Mouse (Mus musculus) MEL (cell line): Measurements from ENCODE around the gene Cep68. TPM values are rescaled to one million over a fixed set of nuclear protein-coding genes. Genes with fewer than 3 reads are reported as not detected.

Source experiments
- DNase-seq: peaks from one replicate; pipeline ENCODE4 v3.0.0; 2011; ENCODE audit warnings: low read depth, low spot score
- H3K27ac ChIP-seq: 2 replicates; pipeline ENCODE4 v1.5.1; 2012; ENCODE audit warnings: low read depth, mild to moderate bottlenecking, control low read depth, low read length, moderate library complexity; ENCODE audit not compliant: control insufficient read depth
- H3K27me3 ChIP-seq, 2 experiments: fragments of 150-350 bp in 1 of 2; sonication (generic) in 1 of 2; 2 replicates each; pipeline ENCODE4 v1.6.1; 2012; ENCODE audit warnings: low read length in 2 of 2, mild to moderate bottlenecking in 2 of 2, improper control_type of control experiment in 1 of 2, moderate library complexity in 1 of 2; ENCODE audit not compliant: insufficient read depth in 2 of 2, control insufficient read depth in 1 of 2
- H3K36me3 ChIP-seq, 2 experiments: 2 replicates each; pipeline ENCODE4 v1.6.1; 2012 to 2014; ENCODE audit warnings: low read length in 2 of 2, improper control_type of control experiment in 1 of 2, inconsistent platforms in 1 of 2, mild to moderate bottlenecking in 1 of 2; ENCODE audit not compliant: insufficient read depth in 2 of 2, control insufficient read depth in 1 of 2
- H3K4me1 ChIP-seq, 2 experiments: fragments of 150-350 bp in 1 of 2; sonication (generic) in 1 of 2; 2 replicates each; pipeline ENCODE4 v1.6.1; 2012; ENCODE audit warnings: low read length in 2 of 2, improper control_type of control experiment in 1 of 2, mild to moderate bottlenecking in 1 of 2; ENCODE audit not compliant: insufficient read depth in 2 of 2, control insufficient read depth in 1 of 2
- H3K4me3 ChIP-seq, 2 experiments: fragments of 150-350 bp in 1 of 2; sonication (generic) in 1 of 2; 2 replicates each; pipeline ENCODE4 v1.5.1; 2012; ENCODE audit warnings: low read depth in 2 of 2, low read length in 2 of 2, mild to moderate bottlenecking in 2 of 2, moderate library complexity in 2 of 2, control low read depth in 1 of 2, improper control_type of control experiment in 1 of 2; ENCODE audit not compliant: control insufficient read depth in 1 of 2, insufficient read depth in 1 of 2
- H3K79me2 ChIP-seq: 2 replicates; pipeline ENCODE4 v1.6.1; 2012; ENCODE audit warnings: mild to moderate bottlenecking, low read length, moderate library complexity; ENCODE audit not compliant: control insufficient read depth, poor library complexity, insufficient read depth
- H3K9ac ChIP-seq: 2 replicates; pipeline ENCODE4 v1.6.1; 2012; ENCODE audit warnings: low read depth, mild to moderate bottlenecking, control low read depth, low read length, moderate library complexity; ENCODE audit not compliant: control insufficient read depth, poor library complexity, severe bottlenecking
- H3K9me3 ChIP-seq: fragments of 150-350 bp; sonication (generic); replicated peaks from 2 replicates; pipeline ENCODE4 v1.6.1; 2012; ENCODE audit warnings: mild to moderate bottlenecking, low read length, improper control_type of control experiment, moderate library complexity; ENCODE audit not compliant: insufficient read depth
- BHLHE40 ChIP-seq: IDR thresholded peaks from 2 replicates; pipeline ENCODE4 v1.6.1; 2012; ENCODE audit warnings: low read depth, mild to moderate bottlenecking, inconsistent platforms, low read length, improper control_type of control experiment, borderline replicate concordance
- CHD1 ChIP-seq: IDR thresholded peaks from 2 replicates; pipeline ENCODE4 v1.6.1; 2012; ENCODE audit warnings: low read depth, mild to moderate bottlenecking, inconsistent platforms, low read length, improper control_type of control experiment
- CTCF ChIP-seq, 3 experiments: IDR thresholded peaks in 2 of 3; conservative IDR thresholded peaks in 1 of 3; 2 replicates each; pipeline ENCODE4 v1.5.1; 2011 to 2012; ENCODE audit warnings: low read length in 3 of 3, low read depth in 2 of 3, mild to moderate bottlenecking in 2 of 3, improper control_type of control experiment in 1 of 3, inconsistent platforms in 1 of 3, mixed read lengths in 1 of 3, moderate library complexity in 1 of 3; ENCODE audit not compliant: control insufficient read depth in 1 of 3, insufficient read depth in 1 of 3, poor library complexity in 1 of 3, severe bottlenecking in 1 of 3
- E2F4 ChIP-seq: IDR thresholded peaks from 2 replicates; pipeline ENCODE4 v1.6.1; 2011; ENCODE audit warnings: low read depth, low read length, improper control_type of control experiment, borderline replicate concordance
- GABPA ChIP-seq: IDR thresholded peaks from 2 replicates; pipeline ENCODE4 v1.6.1; 2012; ENCODE audit warnings: low read depth, mild to moderate bottlenecking, inconsistent platforms, low read length, improper control_type of control experiment, moderate library complexity
- JUND ChIP-seq: IDR thresholded peaks from 2 replicates; pipeline ENCODE4 v1.6.1; 2011; ENCODE audit warnings: low read depth, mild to moderate bottlenecking, improper control_type of control experiment, low read length
- MAX ChIP-seq: IDR thresholded peaks from 2 replicates; pipeline ENCODE4 v1.6.1; 2011; ENCODE audit warnings: low read length, improper control_type of control experiment
- MAZ ChIP-seq: IDR thresholded peaks from 2 replicates; pipeline ENCODE4 v1.6.1; 2012; ENCODE audit warnings: low read depth, mild to moderate bottlenecking, inconsistent platforms, low read length, improper control_type of control experiment
- MEF2A ChIP-seq: IDR thresholded peaks from 2 replicates; pipeline ENCODE4 v1.6.1; 2014; ENCODE audit warnings: low read depth, mild to moderate bottlenecking, inconsistent platforms, low read length, improper control_type of control experiment; ENCODE audit not compliant: poor library complexity, insufficient replicate concordance, severe bottlenecking; ENCODE audit errors: extremely low read depth
- MYB ChIP-seq: IDR thresholded peaks from 2 replicates; pipeline ENCODE4 v1.6.1; 2011; ENCODE audit warnings: mild to moderate bottlenecking, low read depth, low read length, improper control_type of control experiment
- MYC ChIP-seq: IDR thresholded peaks from 2 replicates; pipeline ENCODE4 v1.6.1; 2011; ENCODE audit warnings: low read depth, mild to moderate bottlenecking, low read length, improper control_type of control experiment, moderate library complexity
- NRF1 ChIP-seq: IDR thresholded peaks from 2 replicates; pipeline ENCODE4 v1.6.1; 2014; ENCODE audit warnings: low read depth, mild to moderate bottlenecking, inconsistent platforms, low read length, improper control_type of control experiment, moderate library complexity; ENCODE audit not compliant: poor library complexity, insufficient read depth, severe bottlenecking
- POLR2A ChIP-seq, 2 experiments: IDR thresholded peaks; 2 replicates each; pipeline ENCODE4 v1.6.1; 2011 to 2012; ENCODE audit warnings: low read length in 2 of 2, mild to moderate bottlenecking in 2 of 2, control low read depth in 1 of 2, improper control_type of control experiment in 1 of 2, low read depth in 1 of 2, moderate library complexity in 1 of 2; ENCODE audit not compliant: control insufficient read depth in 1 of 2, insufficient read depth in 1 of 2, poor library complexity in 1 of 2
- RAD21 ChIP-seq: IDR thresholded peaks from 2 replicates; pipeline ENCODE4 v1.6.1; 2011; ENCODE audit warnings: mild to moderate bottlenecking, low read depth, low read length, improper control_type of control experiment
- RCOR1 ChIP-seq: IDR thresholded peaks from 2 replicates; pipeline ENCODE4 v1.6.1; 2012; ENCODE audit warnings: low read depth, mild to moderate bottlenecking, inconsistent platforms, low read length, improper control_type of control experiment
- SIN3A ChIP-seq: IDR thresholded peaks from 2 replicates; pipeline ENCODE4 v1.6.1; 2012; ENCODE audit warnings: low read length, improper control_type of control experiment, inconsistent platforms
- SMC3 ChIP-seq: IDR thresholded peaks from 2 replicates; pipeline ENCODE4 v1.6.1; 2011; ENCODE audit warnings: low read depth, low read length, improper control_type of control experiment
- TCF12 ChIP-seq: IDR thresholded peaks from 2 replicates; pipeline ENCODE4 v1.6.1; 2014; ENCODE audit warnings: low read depth, mild to moderate bottlenecking, inconsistent platforms, low read length, improper control_type of control experiment, moderate library complexity
- USF1 ChIP-seq: IDR thresholded peaks from 2 replicates; pipeline ENCODE4 v1.6.1; 2014; ENCODE audit warnings: low read depth, mild to moderate bottlenecking, inconsistent platforms, low read length, improper control_type of control experiment, moderate library complexity
- ZKSCAN1 ChIP-seq: IDR thresholded peaks from 2 replicates; pipeline ENCODE4 v1.6.1; 2012; ENCODE audit warnings: low read depth, mild to moderate bottlenecking, inconsistent platforms, low read length, improper control_type of control experiment, moderate library complexity
- polyA plus RNA-seq, 2 experiments: library from polyadenylated mRNA; stranded (reverse) in 1 of 2; unstranded in 1 of 2; fragments of >175 nt in 1 of 2; fragments of >200 nt in 1 of 2; gene quantifications; 2 replicates each; pipeline versions ENCODE4 v1.2.1 to v1.2.4; 2012; ENCODE audit warnings: low replicate concordance in 2 of 2, low read depth in 1 of 2; ENCODE audit not compliant: insufficient read length in 2 of 2, insufficient read depth in 1 of 2, missing spikeins in 1 of 2
- total RNA-seq: library from RNA; depleted of rRNA; stranded (reverse); fragments of 300-350 nt; gene quantifications from 2 replicates; pipeline ENCODE4 v1.2.3, GENCODE M21; 2012

Cep68 gene
- total and polyA plus RNA-seq, 3 experiments, result 22.2 to 24.7 TPM; not detected in 1

- TF ChIP-seq ZKSCAN1, result no peak
- peak; percentile 15; the same call in 1 of the 2 replicates for TF ChIP-seq MAX
- TF ChIP-seq JUND, result 0 out of 2 replicates have a peak, but pooled peaks have one; percentile 9
- no peak; the same call in 1 of the 2 replicates for TF ChIP-seq RAD21
- TF ChIP-seq MEF2A, result no peak
- TF ChIP-seq SMC3, result no peak; the same call in 1 of the 2 replicates
- peak; percentile 82 for TF ChIP-seq USF1
- TF ChIP-seq SIN3A, result peak; percentile 98
- TF ChIP-seq CHD1, result no peak
- peak; percentile 98 for TF ChIP-seq RCOR1
- no peak for TF ChIP-seq MYB
- peak; percentile 100 for TF ChIP-seq TCF12
- TF ChIP-seq MYC, result peak; percentile 94
- peak; percentile 80; the same call in 1 of the 2 replicates for TF ChIP-seq MAZ
- peak; percentile 75; the same call in 1 of the 2 replicates for TF ChIP-seq BHLHE40
- peak in 1 of 2 experiments; percentile 58; a peak in 2 of 4 replicates for TF ChIP-seq POLR2A (IDR thresholded peaks at IDR 0.05; ENCODE audit: control insufficient read depth in 1 of 2, insufficient read depth in 1 of 2, low read depth in 1 of 2, low read length in 2 of 2, poor library complexity in 1 of 2)
- no peak for TF ChIP-seq GABPA
- TF ChIP-seq NRF1, result no peak
- peak; percentile 21 to 62 (median 32); a peak in 5 of 6 replicates for TF ChIP-seq CTCF (IDR thresholded peaks at IDR 0.05 in 2 of 3, conservative IDR thresholded peaks at IDR 0.05 in 1 of 3; ENCODE audit: control insufficient read depth in 1 of 3, insufficient read depth in 1 of 3, low read depth in 2 of 3, low read length in 3 of 3, poor library complexity in 1 of 3, severe bottlenecking in 1 of 3)
- TF ChIP-seq E2F4, result no peak
Measured at GRCm38 (mm10) chr11:20231128-20231878, 17.9 kb downstream of the Cep68 start (continued).

GRCm38 (mm10) chr11:20230286-20230685, 18.9 kb downstream of the Cep68 start:
- no peak for TF ChIP-seq RCOR1
- TF ChIP-seq POLR2A (IDR thresholded peaks at IDR 0.05; ENCODE audit: control insufficient read depth in 1 of 2, insufficient read depth in 1 of 2, low read depth in 1 of 2, low read length in 2 of 2, poor library complexity in 1 of 2), result peak in 1 of 2 experiments; percentile 33; a peak in 1 of 4 replicates
- Histone ChIP-seq H3K9me3 (no peaks in the 10 kb centered on the region), H3K36me3 (peaks cover 34 to 48% of the 10 kb centered on the region in 2 experiments), H3K27ac (peak overlapping the region; percentile 93), H3K9ac (peak overlapping the region; percentile 9; the same call in 1 of the 2 replicates), H3K27me3 (no peaks in the 10 kb centered on the region), H3K4me1 (peaks cover 21 to 30% of the 10 kb centered on the region in 2 experiments), H3K4me3 (no peak overlapping the region), H3K79me2 (no peaks in the 10 kb centered on the region)
- DNase-seq, result no peak
